Mouse (Mus musculus) G1E (cell line): Measurements from ENCODE around the gene Acvrl1.

Source experiments
- CTCF ChIP-seq: IDR thresholded peaks from 2 replicates; pipeline ENCODE4 v1.5.1; 2012; ENCODE audit warnings: low read depth, low read length, inconsistent platforms, mixed read lengths
- GATA1 ChIP-seq: IDR thresholded peaks from 2 replicates; pipeline ENCODE4 v1.6.1; 2012; ENCODE audit warnings: borderline replicate concordance, low read length, inconsistent platforms, mixed read lengths
- GATA2 ChIP-seq: IDR thresholded peaks from 2 replicates; pipeline ENCODE4 v1.6.1; 2012; ENCODE audit warnings: low read depth, low read length, inconsistent platforms, borderline replicate concordance
- POLR2AphosphoS5 ChIP-seq: IDR thresholded peaks from 2 replicates; pipeline ENCODE4 v1.6.1; 2012; ENCODE audit warnings: low read depth, low read length, inconsistent platforms; ENCODE audit not compliant: insufficient replicate concordance
- TAL1 ChIP-seq: conservative IDR thresholded peaks from 2 replicates; pipeline ENCODE4 v1.6.1; 2012; ENCODE audit warnings: low read depth, low read length, inconsistent platforms, mixed read lengths

DNA sequence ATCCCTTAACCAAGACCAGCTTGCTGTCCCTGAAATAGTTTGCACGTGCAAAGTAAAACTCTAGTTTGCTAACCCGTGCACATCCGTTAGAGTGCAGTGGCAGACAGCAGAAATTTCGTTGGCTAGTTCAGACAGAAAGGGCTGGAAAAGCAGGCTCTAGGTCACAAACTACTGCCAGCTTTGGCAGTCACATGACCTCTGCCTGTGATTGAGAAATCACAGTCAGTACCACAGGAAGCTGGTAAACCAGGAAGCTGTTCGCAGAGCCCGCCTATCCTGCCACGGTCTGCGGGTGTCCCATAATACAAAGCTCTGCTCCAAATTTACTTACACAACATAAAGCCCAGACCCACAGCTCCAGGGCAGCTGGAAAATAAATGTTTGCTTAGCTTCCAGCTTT, 15.1 kb upstream of the Acvrl1 start:
- TF ChIP-seq CTCF, result no peak
- TF ChIP-seq TAL1, result no peak
- no peak for TF ChIP-seq GATA1
- TF ChIP-seq GATA2, result no peak
- TF ChIP-seq POLR2AphosphoS5, result no peak
